Mouse (Mus musculus): Measurements from ENCODE around the gene Rdh16. TPM values are rescaled to one million over a fixed set of nuclear protein-coding genes. Genes with fewer than 3 reads are reported as not detected.
"Not testable (repeated sequence)": the region's sequence is repeated elsewhere in the genome, so short reads cannot be mapped to it uniquely, and the experiment has no call there.

The Rdh16 gene
- total and polyA plus RNA-seq, 2 experiments from 2014 or later = not detected

- no peaks in the 10 kb centered on the region for H3K9me3 ChIP-seq (ENCODE audit: low read length)
- no peak overlapping the region for H3K9ac ChIP-seq (replicated peaks; ENCODE audit: low read length, poor library complexity, severe bottlenecking)
- 65% methylated on average over 1 of the region's 1 CpGs for WGBS
- DNase-seq (ENCODE audit: low spot score) (no peak), ATAC-seq (ENCODE audit: low FRiP score) (no peak)
- H3K4me2 ChIP-seq (ENCODE audit: low read depth, low read length, poor library complexity, severe bottlenecking) = no peak overlapping the region
- no peak for TF ChIP-seq CTCF (IDR thresholded peaks at IDR 0.05)
- no peaks in the 10 kb centered on the region for H3K27me3 ChIP-seq (ENCODE audit: insufficient read depth, low read length)
- H3K4me3 ChIP-seq (ENCODE audit: low read depth, low read length) = no peak overlapping the region
- H3K27ac ChIP-seq (ENCODE audit: low read depth, low read length) = no peak overlapping the region
- H3K36me3 ChIP-seq (ENCODE audit: insufficient read depth, low read length) = no peaks in the 10 kb centered on the region
- no peaks in the 10 kb centered on the region for H3K4me1 ChIP-seq (ENCODE audit: insufficient read depth, low read length)
These were observed 1.7 kb upstream of the Rdh16 start for GRCm38 (mm10) chr10:127799295-127799694.

- Histone ChIP-seq H3K27me3 (ENCODE audit: insufficient read depth, low read length) (no peaks in the 10 kb centered on the region), H3K4me3 (ENCODE audit: low read depth, low read length) (no peak overlapping the region), H3K4me2 (ENCODE audit: low read depth, low read length, poor library complexity, severe bottlenecking) (no peak overlapping the region), H3K9ac (replicated peaks; ENCODE audit: low read length, poor library complexity, severe bottlenecking) (no peak overlapping the region), H3K4me1 (ENCODE audit: insufficient read depth, low read length) (no peaks in the 10 kb centered on the region), H3K9me3 (ENCODE audit: low read length) (no peaks in the 10 kb centered on the region), H3K27ac (ENCODE audit: low read depth, low read length) (no peak overlapping the region), H3K36me3 (ENCODE audit: insufficient read depth, low read length) (no peaks in the 10 kb centered on the region)
- WGBS = 92% methylated on average over 2 of the region's 2 CpGs
- DNase-seq (ENCODE audit: low spot score) (no peak), ATAC-seq (ENCODE audit: low FRiP score) (no peak)
- TF ChIP-seq CTCF (IDR thresholded peaks at IDR 0.05) = no peak
These were observed 660 bp downstream of the Rdh16 start for GRCm38 (mm10) chr10:127801612-127802011.

GRCm38 (mm10) chr10:127802236-127802635, 1.3 kb downstream of the Rdh16 start:
- Histone ChIP-seq H3K27ac (ENCODE audit: low read depth, low read length) (no peak overlapping the region), H3K9ac (replicated peaks; ENCODE audit: low read length, poor library complexity, severe bottlenecking) (no peak overlapping the region), H3K4me2 (ENCODE audit: low read depth, low read length, poor library complexity, severe bottlenecking) (no peak overlapping the region), H3K4me3 (ENCODE audit: low read depth, low read length) (no peak overlapping the region), H3K4me1 (ENCODE audit: insufficient read depth, low read length) (no peaks in the 10 kb centered on the region), H3K9me3 (ENCODE audit: low read length) (no peaks in the 10 kb centered on the region), H3K27me3 (ENCODE audit: insufficient read depth, low read length) (no peaks in the 10 kb centered on the region), H3K36me3 (ENCODE audit: insufficient read depth, low read length) (no peaks in the 10 kb centered on the region)
- WGBS = 79% methylated on average over 5 of the region's 5 CpGs
- DNase-seq (ENCODE audit: low spot score) = no peak
- TF ChIP-seq CTCF (IDR thresholded peaks at IDR 0.05) = no peak
- no peak for ATAC-seq (ENCODE audit: low FRiP score)

- Histone ChIP-seq H3K4me3 (ENCODE audit: low read depth, low read length) (no peak overlapping the region), H3K27me3 (ENCODE audit: insufficient read depth, low read length) (no peaks in the 10 kb centered on the region), H3K9me3 (ENCODE audit: low read length) (no peaks in the 10 kb centered on the region), H3K36me3 (ENCODE audit: insufficient read depth, low read length) (no peaks in the 10 kb centered on the region), H3K4me2 (ENCODE audit: low read depth, low read length, poor library complexity, severe bottlenecking) (no peak overlapping the region), H3K4me1 (ENCODE audit: insufficient read depth, low read length) (no peaks in the 10 kb centered on the region), H3K27ac (ENCODE audit: low read depth, low read length) (no peak overlapping the region), H3K9ac (replicated peaks; ENCODE audit: low read length, poor library complexity, severe bottlenecking) (no peak overlapping the region)
- ATAC-seq (ENCODE audit: low FRiP score) (no peak), DNase-seq (ENCODE audit: low spot score) (no peak)
- WGBS = 51% methylated on average over 7 of the region's 7 CpGs
- TF ChIP-seq CTCF (IDR thresholded peaks at IDR 0.05) = no peak
These were observed 3.5 kb downstream of the Rdh16 start for GRCm38 (mm10) chr10:127804416-127804815.

GRCm38 (mm10) chr10:127815888-127816287, 14.9 kb downstream of the Rdh16 start:
- no peaks in the 10 kb centered on the region for H3K36me3 ChIP-seq (ENCODE audit: insufficient read depth, low read length)
- no peak for ATAC-seq (ENCODE audit: low FRiP score)
- H3K4me1 ChIP-seq (ENCODE audit: insufficient read depth, low read length) = no peaks in the 10 kb centered on the region
- H3K9me3 ChIP-seq (ENCODE audit: low read length) = no peaks in the 10 kb centered on the region
- no peak for TF ChIP-seq CTCF (IDR thresholded peaks at IDR 0.05)
- DNase-seq (ENCODE audit: low spot score) = no peak
- H3K27me3 ChIP-seq (ENCODE audit: insufficient read depth, low read length) = no peaks in the 10 kb centered on the region
- H3K27ac ChIP-seq (ENCODE audit: low read depth, low read length) = no peak overlapping the region
- no peak overlapping the region for H3K4me2 ChIP-seq (ENCODE audit: low read depth, low read length, poor library complexity, severe bottlenecking)
- H3K4me3 ChIP-seq (ENCODE audit: low read depth, low read length) = no peak overlapping the region
- H3K9ac ChIP-seq (replicated peaks; ENCODE audit: low read length, poor library complexity, severe bottlenecking) = no peak overlapping the region

- not testable (repeated sequence) for H3K4me2 ChIP-seq (ENCODE audit: low read depth, low read length, poor library complexity, severe bottlenecking); H3K4me3 ChIP-seq (ENCODE audit: low read depth, low read length); DNase-seq (ENCODE audit: low spot score); H3K27ac ChIP-seq (ENCODE audit: low read depth, low read length); H3K27me3 ChIP-seq (ENCODE audit: insufficient read depth, low read length); H3K9ac ChIP-seq (replicated peaks; ENCODE audit: low read length, poor library complexity, severe bottlenecking); H3K9me3 ChIP-seq (ENCODE audit: low read length); ATAC-seq (ENCODE audit: low FRiP score); H3K36me3 ChIP-seq (ENCODE audit: insufficient read depth, low read length); H3K4me1 ChIP-seq (ENCODE audit: insufficient read depth, low read length)
- 82% methylated on average over 4 of the region's 4 CpGs for WGBS
These were observed 16.4 kb downstream of the Rdh16 start for GRCm38 (mm10) chr10:127817268-127817910.

GRCm38 (mm10) chr10:127821806-127822205, 20.9 kb downstream of the Rdh16 start:
- H3K27me3 ChIP-seq (ENCODE audit: insufficient read depth, low read length); H3K4me1 ChIP-seq (ENCODE audit: insufficient read depth, low read length); ATAC-seq (ENCODE audit: low FRiP score); H3K36me3 ChIP-seq (ENCODE audit: insufficient read depth, low read length); DNase-seq (ENCODE audit: low spot score); H3K4me3 ChIP-seq (ENCODE audit: low read depth, low read length); H3K9me3 ChIP-seq (ENCODE audit: low read length); H3K4me2 ChIP-seq (ENCODE audit: low read depth, low read length, poor library complexity, severe bottlenecking); H3K27ac ChIP-seq (ENCODE audit: low read depth, low read length); H3K9ac ChIP-seq (replicated peaks; ENCODE audit: low read length, poor library complexity, severe bottlenecking): not testable (repeated sequence)
- WGBS = 91% methylated on average over 2 of the region's 2 CpGs

Measured in midbrain, postnatal 0 days (tissue).